Mouse (Mus musculus) megakaryocyte, embryonic 14.5 days (primary cell): ENCODE measurements around the gene Vrk2.

Experiments
- FLI1 ChIP-seq: IDR thresholded peaks from 2 replicates; pipeline ENCODE4 v1.6.1; 2012; ENCODE audit warnings: low read length, inconsistent platforms, mixed read lengths
- GATA1 ChIP-seq: IDR thresholded peaks from 3 replicates; pipeline ENCODE4 v1.6.1; 2012; ENCODE audit warnings: mixed read lengths, low read length, inconsistent platforms, borderline replicate concordance

DNA sequence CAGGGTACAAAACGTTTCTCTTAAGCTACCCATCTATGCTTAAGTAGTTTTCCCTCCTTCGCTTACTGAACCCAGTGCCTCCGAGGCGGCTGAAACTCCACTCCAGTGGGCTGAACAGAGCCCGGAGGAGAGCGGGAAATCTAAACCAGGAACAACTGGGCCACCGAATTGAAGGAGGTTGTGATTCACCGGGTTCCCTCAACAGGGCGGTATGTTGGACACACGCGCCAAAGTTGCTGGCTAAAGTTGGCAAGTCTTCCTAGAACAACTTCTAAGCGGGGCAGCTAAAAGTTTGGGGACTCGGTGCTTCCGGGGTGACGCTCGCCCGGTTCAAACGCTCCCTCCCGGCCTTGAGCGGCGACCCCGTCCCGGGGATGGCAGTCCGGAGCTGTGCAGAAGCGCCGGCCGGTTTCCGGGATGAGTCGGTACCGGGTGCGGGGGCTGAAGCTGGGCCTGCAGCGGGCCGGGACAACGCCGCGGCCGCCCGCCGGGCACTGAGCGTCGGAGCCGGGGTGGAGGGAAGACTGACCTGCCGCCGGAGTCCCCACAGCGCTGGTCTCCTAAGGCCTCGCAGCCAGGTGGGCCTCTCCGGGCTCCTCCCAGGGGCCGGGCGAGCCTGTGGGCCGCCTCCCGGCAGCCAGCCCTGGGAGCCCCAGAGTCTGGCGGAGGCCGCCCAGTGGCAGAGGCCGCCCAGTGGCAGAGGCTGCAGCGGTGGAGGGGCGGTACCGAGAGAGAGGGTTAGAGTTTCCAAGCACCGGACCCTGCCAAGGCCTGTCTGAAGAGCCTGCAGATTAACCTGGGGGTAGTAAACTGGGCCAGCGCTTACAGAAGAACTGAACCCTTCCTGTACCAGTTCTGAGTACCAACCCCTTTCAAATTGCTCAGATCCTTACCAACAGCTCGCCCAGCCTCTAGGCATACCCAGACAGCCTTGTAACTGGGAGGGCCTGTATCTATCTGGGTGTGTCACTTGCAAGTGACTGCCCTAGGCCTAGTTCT is at the start of gene Vrk2, which contains the start of gene Gm6899:
- TF ChIP-seq GATA1 (no peak), FLI1 (no peak)
